Mouse (Mus musculus): Measurements from ENCODE around the gene Bgn. TPM values are rescaled to one million over a fixed set of nuclear protein-coding genes. Genes with fewer than 3 reads are reported as not detected.

The Bgn gene
- polyA plus RNA-seq, 1 experiment from 2014 or later, result 192 TPM

DNA sequence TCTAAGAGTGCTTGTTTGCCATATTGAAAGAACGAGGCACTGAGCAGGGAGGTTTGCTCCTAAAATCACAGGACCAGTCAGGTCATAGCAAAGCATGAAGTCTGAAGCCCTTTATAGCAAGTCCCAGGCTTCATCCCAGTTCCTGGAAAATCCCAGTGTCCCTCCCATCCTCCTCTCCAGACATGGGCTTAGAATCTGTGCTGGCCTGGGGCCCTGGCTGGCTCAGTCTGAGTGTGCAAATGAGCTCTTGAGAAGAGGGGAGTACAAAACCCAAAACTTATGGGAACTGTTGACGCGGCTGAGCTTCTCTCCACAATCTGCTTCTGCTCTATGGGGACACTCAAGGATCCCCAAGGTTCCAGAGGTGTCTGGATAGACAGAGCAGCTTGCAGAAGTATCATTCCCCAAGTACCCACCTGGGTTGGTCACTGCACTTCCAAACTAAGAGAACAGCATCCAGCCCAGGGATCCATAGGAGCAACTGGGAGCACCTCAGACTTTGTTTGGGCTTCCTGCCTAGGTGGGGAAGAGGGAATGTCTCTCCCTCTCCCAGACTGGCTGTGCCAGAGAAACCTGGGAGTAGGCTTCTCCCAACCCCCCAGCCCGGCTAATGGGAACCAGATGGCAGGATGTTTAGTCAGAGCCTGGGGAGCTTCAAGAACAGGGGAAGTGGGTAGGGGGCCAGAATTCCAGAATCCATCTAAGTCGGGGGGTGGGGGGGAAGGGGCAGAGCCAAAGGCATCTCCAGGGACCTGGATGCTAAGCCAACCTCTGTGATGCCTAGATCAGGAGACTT is 15.8 kb upstream of the Bgn start:
- DNase-seq (peak; percentile 56), ATAC-seq (ENCODE audit: insufficient read depth) (peak; percentile 48; the same call in 1 of the 2 replicates)
- 37% methylated on average over 5 of the region's 5 CpGs for WGBS
- H3K9me3 ChIP-seq (ENCODE audit: low read depth, low read length), result no peaks in the 10 kb centered on the region
- no peak for TF ChIP-seq CTCF (IDR thresholded peaks at IDR 0.05; ENCODE audit: low read depth)
- no peaks in the 10 kb centered on the region; the same call in 1 of the 2 replicates for H3K4me1 ChIP-seq (ENCODE audit: insufficient read depth)
- peak overlapping the region; percentile 91 for H3K27ac ChIP-seq (ENCODE audit: low read depth)
- no peaks in the 10 kb centered on the region for H3K27me3 ChIP-seq (ENCODE audit: insufficient read depth, low read length)
- H3K9ac ChIP-seq, result no peak overlapping the region
- no peak overlapping the region for H3K4me3 ChIP-seq (ENCODE audit: low read depth, low read length)
- H3K4me2 ChIP-seq, result peak overlapping the region; percentile 32; the same call in 1 of the 2 replicates
- H3K36me3 ChIP-seq (ENCODE audit: insufficient read depth), result no peaks in the 10 kb centered on the region

DNA sequence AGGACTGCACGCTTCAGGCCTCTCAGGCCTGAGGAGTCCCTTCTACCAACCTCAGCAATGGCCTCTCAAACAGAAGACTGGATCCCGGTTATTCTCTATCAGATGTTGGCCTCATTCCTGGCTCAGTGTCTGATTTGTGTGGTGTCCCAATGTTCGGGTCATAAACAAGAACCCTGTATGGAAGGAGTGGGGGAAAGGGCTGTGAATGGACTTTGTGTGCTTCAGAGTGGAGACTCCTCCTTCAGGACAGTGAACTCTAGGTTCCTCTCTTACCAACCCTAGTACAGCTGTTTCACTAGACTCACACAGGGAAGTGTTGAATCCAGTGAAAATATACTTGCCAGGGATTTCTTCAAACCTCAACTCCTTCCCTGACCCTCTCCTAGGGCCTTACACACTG is 15.1 kb upstream of the Bgn start:
- no peaks in the 10 kb centered on the region for H3K9me3 ChIP-seq (ENCODE audit: low read depth, low read length)
- DNase-seq (peak; percentile 35), ATAC-seq (ENCODE audit: insufficient read depth) (peak; percentile 33; the same call in 1 of the 2 replicates)
- no peak overlapping the region for H3K9ac ChIP-seq
- 53% methylated on average over 3 of the region's 3 CpGs for WGBS
- TF ChIP-seq CTCF (IDR thresholded peaks at IDR 0.05; ENCODE audit: low read depth), result no peak
- peak overlapping the region; percentile 91 for H3K27ac ChIP-seq (ENCODE audit: low read depth)
- no peaks in the 10 kb centered on the region for H3K36me3 ChIP-seq (ENCODE audit: insufficient read depth)
- no peak overlapping the region for H3K4me2 ChIP-seq
- H3K27me3 ChIP-seq (ENCODE audit: insufficient read depth, low read length), result no peaks in the 10 kb centered on the region
- H3K4me1 ChIP-seq (ENCODE audit: insufficient read depth), result no peaks in the 10 kb centered on the region; the same call in 1 of the 2 replicates
- H3K4me3 ChIP-seq (ENCODE audit: low read depth, low read length), result no peak overlapping the region

GRCm38 (mm10) chrX:73468752-73469151 is 14.7 kb upstream of the Bgn start:
- DNase-seq (no peak), ATAC-seq (ENCODE audit: insufficient read depth) (no peak)
- Histone ChIP-seq H3K27ac (ENCODE audit: low read depth) (peak overlapping the region; percentile 91), H3K27me3 (ENCODE audit: insufficient read depth, low read length) (no peaks in the 10 kb centered on the region), H3K9me3 (ENCODE audit: low read depth, low read length) (no peaks in the 10 kb centered on the region), H3K4me1 (ENCODE audit: insufficient read depth) (peaks cover 2% of the 10 kb centered on the region; the same call in 1 of the 2 replicates), H3K4me2 (no peak overlapping the region), H3K4me3 (ENCODE audit: low read depth, low read length) (no peak overlapping the region), H3K9ac (no peak overlapping the region), H3K36me3 (ENCODE audit: insufficient read depth) (no peaks in the 10 kb centered on the region)
- WGBS, result 17% methylated on average over 1 of the region's 1 CpGs
- no peak for TF ChIP-seq CTCF (IDR thresholded peaks at IDR 0.05; ENCODE audit: low read depth)

GRCm38 (mm10) chrX:73471764-73472163 is 11.6 kb upstream of the Bgn start:
- peaks cover 8% of the 10 kb centered on the region for H3K4me1 ChIP-seq (ENCODE audit: insufficient read depth)
- no peak overlapping the region for H3K4me3 ChIP-seq (ENCODE audit: low read depth, low read length)
- H3K36me3 ChIP-seq (ENCODE audit: insufficient read depth), result no peaks in the 10 kb centered on the region
- H3K27ac ChIP-seq (ENCODE audit: low read depth), result no peak overlapping the region
- ATAC-seq (ENCODE audit: insufficient read depth) (no peak), DNase-seq (no peak)
- 74% methylated on average over 3 of the region's 3 CpGs for WGBS
- H3K4me2 ChIP-seq, result no peak overlapping the region
- H3K9me3 ChIP-seq (ENCODE audit: low read depth, low read length), result no peaks in the 10 kb centered on the region
- no peak overlapping the region for H3K9ac ChIP-seq
- H3K27me3 ChIP-seq (ENCODE audit: insufficient read depth, low read length), result no peaks in the 10 kb centered on the region
- TF ChIP-seq CTCF (IDR thresholded peaks at IDR 0.05; ENCODE audit: low read depth), result no peak

DNA sequence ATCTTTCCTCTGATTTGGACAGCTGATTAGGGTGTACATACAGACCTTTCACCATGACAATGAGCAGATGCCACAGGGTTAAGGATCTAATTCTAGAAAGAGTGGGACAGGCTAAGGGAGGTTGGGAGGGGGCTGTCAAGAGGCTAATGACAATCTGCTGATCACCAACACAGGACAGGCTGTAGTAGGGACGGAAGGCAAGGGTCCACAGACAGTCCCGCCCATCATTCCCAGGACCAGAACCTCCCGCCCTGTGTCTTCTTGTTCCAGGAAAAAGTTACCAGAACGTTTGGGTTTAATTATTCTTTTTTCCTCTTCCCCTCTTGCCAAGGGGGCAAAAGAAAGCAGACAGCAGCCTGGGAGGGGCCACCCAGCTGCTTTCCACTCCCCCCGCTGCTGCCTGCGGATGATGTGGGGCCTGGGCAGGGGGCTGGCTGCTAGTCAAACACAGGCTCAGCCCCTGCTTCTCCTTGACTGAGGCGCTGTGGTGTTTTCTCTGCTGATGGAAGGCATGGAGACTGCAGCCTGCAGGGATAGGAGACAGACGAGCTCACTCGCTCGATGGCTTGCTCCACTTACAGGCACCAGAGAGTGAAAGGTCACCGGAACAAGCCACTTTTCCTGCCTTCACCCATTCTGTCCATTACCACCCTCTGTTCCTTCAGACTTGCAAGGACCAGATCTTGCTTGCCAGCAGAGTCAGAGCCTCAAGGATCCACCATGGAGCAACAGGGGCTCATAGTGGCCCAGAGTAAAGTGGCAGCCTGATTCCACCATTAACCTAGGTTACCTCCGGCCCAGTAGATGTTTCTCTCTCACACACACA is 8.8 kb upstream of the Bgn start:
- ATAC-seq (ENCODE audit: insufficient read depth) (peak; percentile 73), DNase-seq (peak; percentile 69)
- Histone ChIP-seq H3K9ac (no peak overlapping the region), H3K27me3 (ENCODE audit: insufficient read depth, low read length) (no peaks in the 10 kb centered on the region), H3K4me1 (ENCODE audit: insufficient read depth) (peaks cover 8% of the 10 kb centered on the region), H3K36me3 (ENCODE audit: insufficient read depth) (no peaks in the 10 kb centered on the region), H3K9me3 (ENCODE audit: low read depth, low read length) (no peaks in the 10 kb centered on the region), H3K27ac (ENCODE audit: low read depth) (peak overlapping the region; percentile 86), H3K4me2 (no peak overlapping the region), H3K4me3 (ENCODE audit: low read depth, low read length) (no peak overlapping the region)
- no peak for TF ChIP-seq CTCF (IDR thresholded peaks at IDR 0.05; ENCODE audit: low read depth)
- WGBS, result 40% methylated on average over 12 of the region's 12 CpGs

DNA sequence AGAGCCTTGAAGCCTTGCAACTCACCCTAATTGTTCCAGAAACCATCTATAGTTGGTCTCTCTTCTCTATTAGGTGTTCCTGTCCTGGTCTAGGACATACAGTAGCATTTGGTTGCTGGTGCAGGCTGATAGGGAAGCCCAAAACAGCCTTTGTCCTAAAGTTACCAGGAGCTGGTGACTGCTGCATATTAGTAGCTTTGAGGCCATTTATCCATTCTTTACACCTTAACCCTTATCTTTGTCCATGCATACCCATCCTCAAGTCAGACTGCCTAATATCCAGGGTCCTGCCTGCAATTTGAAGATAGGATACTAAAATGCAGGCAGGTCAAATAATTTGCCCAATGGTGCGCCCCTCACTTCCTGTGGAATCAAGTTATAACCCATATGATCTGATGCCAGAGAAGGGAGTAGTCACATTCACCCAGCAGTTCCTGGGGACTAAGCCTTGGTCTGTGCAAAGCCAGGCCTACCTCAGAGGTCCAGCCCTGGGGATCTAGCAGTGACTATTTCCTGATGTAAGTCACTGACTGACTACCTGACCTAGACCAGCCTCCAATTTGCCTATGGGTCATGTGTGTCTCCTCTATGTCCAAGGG is 7.6 kb upstream of the Bgn start:
- TF ChIP-seq CTCF (IDR thresholded peaks at IDR 0.05; ENCODE audit: low read depth), result no peak
- Histone ChIP-seq H3K9ac (no peak overlapping the region), H3K4me2 (no peak overlapping the region), H3K9me3 (ENCODE audit: low read depth, low read length) (no peaks in the 10 kb centered on the region), H3K4me1 (ENCODE audit: insufficient read depth) (peaks cover 8% of the 10 kb centered on the region), H3K27ac (ENCODE audit: low read depth) (peak overlapping the region; percentile 84), H3K27me3 (ENCODE audit: insufficient read depth, low read length) (no peaks in the 10 kb centered on the region), H3K36me3 (ENCODE audit: insufficient read depth) (no peaks in the 10 kb centered on the region), H3K4me3 (ENCODE audit: low read depth, low read length) (no peak overlapping the region)
- no peak for ATAC-seq (ENCODE audit: insufficient read depth)
- 85% methylated on average over 1 of the region's 1 CpGs for WGBS
- no peak for DNase-seq

All from lung, embryonic 14.5 days (tissue).